Comparison of ENCODE assay signal across 8 mouse cellular contexts in genomic region chr6:82042296-82043125, GRCm38 (mm10). TPM values are rescaled to one million over a fixed set of nuclear protein-coding genes. Genes with fewer than 3 reads are reported as not detected.
DNase-seq lines count a peak whose midpoint lies in the region; ATAC-seq and TF ChIP-seq lines count a peak whose summit lies in the region.

No protein-coding gene starts in this region.

- ATAC-seq in megakaryocyte, adult 5-6 weeks (ENCODE audit: poor library complexity, severe bottlenecking), result no peak
- ATAC-seq in common myeloid progenitor, adult 5-6 weeks (replicated peaks; ENCODE audit: low read depth, poor library complexity, severe bottlenecking), result peak; percentile 52
- peak; percentile 49; the same call in 1 of the 2 replicates for ATAC-seq in heart, postnatal 0 days (ENCODE audit: insufficient read depth, low read depth)
- ATAC-seq in activated CD4-positive, CD25-positive, alpha-beta regulatory T cell, adult 4 months, result no peak

- H3K36me3 ChIP-seq in megakaryocyte, embryonic 14.5 days (replicated peaks; ENCODE audit: low read length), result no peaks in the 10 kb centered on the region
- H3K36me3 ChIP-seq in heart, postnatal 0 days (replicated peaks; ENCODE audit: control insufficient read depth, insufficient read depth, low read length), result no peaks in the 10 kb centered on the region
- H3K36me3 ChIP-seq in midbrain, embryonic 10.5 days, result no peaks in the 10 kb centered on the region

- peak overlapping the region; percentile 86 for H3K4me2 ChIP-seq in heart, postnatal 0 days (ENCODE audit: low read depth, low read length)

- peaks cover 83% of the 10 kb centered on the region for H3K27me3 ChIP-seq in megakaryocyte, embryonic 14.5 days (replicated peaks)
- H3K27me3 ChIP-seq in heart, postnatal 0 days (ENCODE audit: control insufficient read depth, insufficient read depth, low read length), result peaks cover 14% of the 10 kb centered on the region
- H3K27me3 ChIP-seq in midbrain, embryonic 10.5 days (ENCODE audit: low read depth, poor library complexity, severe bottlenecking), result peaks cover 100% of the 10 kb centered on the region

- WGBS in heart, postnatal 0 days, result 1% methylated on average over 35 of the region's 35 CpGs
- WGBS in midbrain, embryonic 10.5 days, result under 1% methylated on average over 35 of the region's 35 CpGs

- H3K4me3 ChIP-seq in megakaryocyte, embryonic 14.5 days (replicated peaks), result peak overlapping the region; percentile 91
- H3K4me3 ChIP-seq in heart, postnatal 0 days (ENCODE audit: low read depth, low read length), result peak overlapping the region; percentile 61
- peak overlapping the region; percentile 65 for H3K4me3 ChIP-seq in midbrain, embryonic 10.5 days

- peak overlapping the region; percentile 32 for H3K9ac ChIP-seq in heart, postnatal 0 days (replicated peaks; ENCODE audit: low read depth, low read length)

- no peak for DNase-seq in heart, postnatal 0 days (ENCODE audit: low spot score)
- DNase-seq in kidney, postnatal 4 days, result peak; percentile 68 to 79
- DNase-seq in midbrain, embryonic 10.5 days (ENCODE audit: low spot score), result peak; percentile 72
- DNase-seq in c-Kit-positive CD71-positive TER-119-positive erythroid progenitor cells, embryonic 14.5 days (ENCODE audit: low spot score), result no peak

- peak; percentile 42 for TF ChIP-seq CTCF in heart, postnatal 0 days (IDR thresholded peaks at IDR 0.05; ENCODE audit: low read depth)

- peaks cover 20% of the 10 kb centered on the region for H3K4me1 ChIP-seq in megakaryocyte, embryonic 14.5 days
- H3K4me1 ChIP-seq in heart, postnatal 0 days (ENCODE audit: control insufficient read depth, insufficient read depth), result no peaks in the 10 kb centered on the region
- H3K4me1 ChIP-seq in midbrain, embryonic 10.5 days, result peaks cover 30% of the 10 kb centered on the region

- no peak for TF ChIP-seq EP300 in heart, postnatal 0 days (IDR thresholded peaks at IDR 0.05; ENCODE audit: low read depth)

- H3K9me3 ChIP-seq in megakaryocyte, embryonic 14.5 days, result no peaks in the 10 kb centered on the region
- no peaks in the 10 kb centered on the region for H3K9me3 ChIP-seq in heart, postnatal 0 days (replicated peaks; ENCODE audit: control insufficient read depth, low read length)
- H3K9me3 ChIP-seq in midbrain, embryonic 10.5 days (replicated peaks), result no peaks in the 10 kb centered on the region

- 0 out of 2 replicates have a peak overlapping the region, but pooled peaks have one; percentile 8 for H3K27ac ChIP-seq in heart, postnatal 0 days (ENCODE audit: low read depth)
- H3K27ac ChIP-seq in midbrain, embryonic 10.5 days (replicated peaks), result peak overlapping the region; percentile 79

RNA-seq across cellular contexts. Expression of gene Eva1a, which starts 1.7 kb away (rescaled TPM):
- 0.83 TPM in 1 of 2 replicates, not detected in the other for polyA plus RNA-seq in megakaryocyte, embryonic 14.5 days (2012; ENCODE audit: insufficient read depth, low replicate concordance)
- not detected in 2 replicates for total RNA-seq in megakaryocyte, adult 5-6 weeks (2015)
- not detected in 2 replicates for total RNA-seq in megakaryocyte, adult 5-6 weeks (2017)
- not detected in 2 replicates for total RNA-seq in common myeloid progenitor, adult 5-6 weeks (2017)
- 5.2 and 6.6 TPM in 2 replicates for total RNA-seq in heart, postnatal 0 days (2014; rRNA removed; ENCODE audit: low replicate concordance)
- 3.8 and 4.2 TPM in 2 replicates for polyA plus RNA-seq in heart, postnatal 0 days (2015; fragmentation: Nextera tagmentation; extraction: Ambion mirVana)
- 3.4 and 3.7 TPM in 2 replicates for polyA plus RNA-seq in midbrain, embryonic 10.5 days (2016; fragmentation: Nextera tagmentation; extraction: Ambion mirVana)
- polyA plus RNA-seq in activated CD4-positive, CD25-positive, alpha-beta regulatory T cell, adult 4 months (2017; shearing (Covaris generic)), result not detected

Comparison
In these comparisons a context has a peak if more than half of its experiments do, and no peak if none do; other contexts are left out.
1. ATAC-seq: peak in common myeloid progenitor, adult 5-6 weeks (single experiment) and heart, postnatal 0 days (single experiment); none in megakaryocyte, adult 5-6 weeks (single experiment) and activated CD4-positive, CD25-positive, alpha-beta regulatory T cell, adult 4 months (single experiment).
2. DNase-seq: peak in kidney, postnatal 4 days (2 of 2) and midbrain, embryonic 10.5 days (single experiment); none in heart, postnatal 0 days (single experiment) and c-Kit-positive CD71-positive TER-119-positive erythroid progenitor cells, embryonic 14.5 days (single experiment).
3. Peak in every context shown above with its lines, with median percentiles within 50 percentile points of each other: H3K4me3 ChIP-seq.